Mouse (Mus musculus) stomach, embryonic 14.5 days (tissue): ENCODE data around the gene Dnm2. TPM values are rescaled to one million over a fixed set of nuclear protein-coding genes. Genes with fewer than 3 reads are reported as not detected.
A peak's percentile ranks its signal among the peaks of the same experiment; 100 is the strongest.

Source experiments
- ATAC-seq: fragments of 200-750 bp; cut with Nextera tagmentation; 2 replicates; pipeline ENCODE4 v1.8.0; 2017; ENCODE audit warnings: low read depth, moderate TSS enrichment; ENCODE audit not compliant: insufficient number of reproducible peaks, insufficient read depth, low FRiP score
- H3K27ac ChIP-seq: fragments of 300-500 bp; sonication (generic); 2 replicates; pipeline ENCODE4 v1.5.1; 2014; ENCODE audit warnings: mild to moderate bottlenecking, low read length, moderate library complexity, mixed read lengths
- H3K27me3 ChIP-seq: fragments of 300-500 bp; sonication (generic); 2 replicates; pipeline ENCODE4 v1.6.1; 2014; ENCODE audit warnings: low read length, control low read depth, mixed read lengths; ENCODE audit not compliant: control insufficient read depth, insufficient read depth
- H3K36me3 ChIP-seq: fragments of 300-500 bp; sonication (generic); 2 replicates; pipeline ENCODE4 v1.6.1; 2014; ENCODE audit warnings: mild to moderate bottlenecking, control low read depth, low read length, moderate library complexity, mixed read lengths; ENCODE audit not compliant: control insufficient read depth, insufficient read depth
- H3K4me1 ChIP-seq: fragments of 300-500 bp; sonication (generic); 2 replicates; pipeline ENCODE4 v1.6.1; 2014; ENCODE audit warnings: low read length, control low read depth, mixed read lengths; ENCODE audit not compliant: control insufficient read depth, insufficient read depth
- H3K4me2 ChIP-seq: fragments of 300-500 bp; sonication (generic); replicated peaks from 2 replicates; pipeline ENCODE4 v1.6.1; 2014; ENCODE audit warnings: low read depth, low read length, control low read depth
- H3K4me3 ChIP-seq: fragments of 300-500 bp; sonication (generic); 2 replicates; pipeline ENCODE4 v1.5.1; 2014; ENCODE audit warnings: low read depth, low read length, control low read depth
- H3K9ac ChIP-seq: fragments of 300-500 bp; sonication (generic); replicated peaks from 2 replicates; pipeline ENCODE4 v1.6.1; 2014; ENCODE audit warnings: low read depth, mild to moderate bottlenecking, control low read depth, low read length, moderate library complexity, mixed read lengths
- H3K9me3 ChIP-seq: fragments of 300-500 bp; sonication (generic); 2 replicates; pipeline ENCODE4 v1.6.1; 2016; ENCODE audit warnings: low read depth, low read length, control low read depth; ENCODE audit not compliant: control insufficient read depth
- WGBS: fragments of 180-500 bp; shearing (Covaris S2); extraction: QIAGEN DNeasy Blood & Tissue Kit; methylation state at CpG from one replicate; pipeline ENCODE4 v1.1.7; 2014; 5-methylcytosine and 5-hydroxymethylcytosine counted together
- polyA plus RNA-seq: library from polyadenylated mRNA; unstranded; fragments of >200 nt; fragmentation: Nextera tagmentation; extraction: Ambion mirVana; gene quantifications from 2 replicates; pipeline ENCODE4 v1.2.1, GENCODE M21; 2014

The Dnm2 gene
- 61.6 and 62.4 TPM in 2 replicates for polyA plus RNA-seq

GRCm38 (mm10) chr9:21424631-21425555 is at the start of gene Dnm2:
TSS of gene Dnm2 (plus strand) at chr9:21424908.
- H3K4me1 ChIP-seq = peaks cover 8% of the 10 kb centered on the region
- H3K4me2 ChIP-seq = peak within 1 kb of the TSS; percentile 77
- H3K9ac ChIP-seq = peak within 1 kb of the TSS; percentile 82
- no peaks in the 10 kb centered on the region for H3K27me3 ChIP-seq
- peak; percentile 99 for ATAC-seq
- no peaks in the 10 kb centered on the region; the same call in 1 of the 2 replicates for H3K36me3 ChIP-seq
- under 1% methylated on average over 82 of the region's 82 CpGs for WGBS
- peak within 1 kb of the TSS; percentile 81 for H3K27ac ChIP-seq
- H3K4me3 ChIP-seq = peak within 1 kb of the TSS; percentile 92
- H3K9me3 ChIP-seq = no peaks in the 10 kb centered on the region

- 73% methylated on average over 3 of the region's 3 CpGs for WGBS
- H3K27ac ChIP-seq = no peak overlapping the region
- no peak for ATAC-seq
Observed at GRCm38 (mm10) chr9:21379195-21379594, 45.5 kb upstream of the Dnm2 start.

GRCm38 (mm10) chr9:21380868-21381267 is 43.8 kb upstream of the Dnm2 start:
- Histone ChIP-seq H3K4me2 (no peak overlapping the region), H3K36me3 (peaks cover 14% of the 10 kb centered on the region; the same call in 1 of the 2 replicates), H3K9me3 (no peaks in the 10 kb centered on the region), H3K4me1 (peaks cover 7% of the 10 kb centered on the region; the same call in 1 of the 2 replicates), H3K4me3 (no peak overlapping the region), H3K9ac (no peak overlapping the region), H3K27me3 (no peaks in the 10 kb centered on the region), H3K27ac (no peak overlapping the region)
- no peak for ATAC-seq

More at GRCm38 (mm10) chr9:21379195-21379594, 45.5 kb upstream of the Dnm2 start:
- peaks cover 18% of the 10 kb centered on the region; the same call in 1 of the 2 replicates for H3K36me3 ChIP-seq
- peaks cover 7% of the 10 kb centered on the region; the same call in 1 of the 2 replicates for H3K4me1 ChIP-seq
- no peak overlapping the region for H3K4me3 ChIP-seq
- no peaks in the 10 kb centered on the region for H3K27me3 ChIP-seq
- no peak overlapping the region for H3K9ac ChIP-seq
- H3K4me2 ChIP-seq = no peak overlapping the region
- H3K9me3 ChIP-seq = no peaks in the 10 kb centered on the region

GRCm38 (mm10) chr9:21383966-21384365 is 40.7 kb upstream of the Dnm2 start:
- Histone ChIP-seq H3K9ac (no peak overlapping the region), H3K4me1 (no peaks in the 10 kb centered on the region; the same call in 1 of the 2 replicates), H3K9me3 (no peaks in the 10 kb centered on the region), H3K27ac (no peak overlapping the region), H3K27me3 (no peaks in the 10 kb centered on the region), H3K4me2 (no peak overlapping the region), H3K4me3 (no peak overlapping the region), H3K36me3 (peaks cover 24% of the 10 kb centered on the region)
- ATAC-seq = no peak

GRCm38 (mm10) chr9:21392646-21393175 is 32.0 kb upstream of the Dnm2 start:
- ATAC-seq = no peak

GRCm38 (mm10) chr9:21395692-21396091 is 29.0 kb upstream of the Dnm2 start:
- H3K9me3 ChIP-seq = no peaks in the 10 kb centered on the region
- WGBS = 88% methylated on average over 3 of the region's 3 CpGs
- H3K4me1 ChIP-seq = no peaks in the 10 kb centered on the region
- H3K36me3 ChIP-seq = peaks cover 96% of the 10 kb centered on the region
- no peak for ATAC-seq
- no peak overlapping the region for H3K9ac ChIP-seq
- no peak overlapping the region for H3K4me3 ChIP-seq
- no peak overlapping the region for H3K27ac ChIP-seq
- H3K27me3 ChIP-seq = no peaks in the 10 kb centered on the region
- H3K4me2 ChIP-seq = no peak overlapping the region

More at GRCm38 (mm10) chr9:21392646-21393175, 32.0 kb upstream of the Dnm2 start:
- no peaks in the 10 kb centered on the region for H3K4me1 ChIP-seq
- no peak overlapping the region for H3K4me2 ChIP-seq
- H3K9me3 ChIP-seq = no peaks in the 10 kb centered on the region
- peaks cover 95% of the 10 kb centered on the region for H3K36me3 ChIP-seq
- H3K4me3 ChIP-seq = no peak overlapping the region
- WGBS = 89% methylated on average over 10 of the region's 10 CpGs
- no peak overlapping the region for H3K9ac ChIP-seq
- H3K27ac ChIP-seq = no peak overlapping the region
- no peaks in the 10 kb centered on the region for H3K27me3 ChIP-seq

GRCm38 (mm10) chr9:21397170-21397569 is 27.5 kb upstream of the Dnm2 start:
- H3K9ac ChIP-seq = no peak overlapping the region
- H3K4me2 ChIP-seq = no peak overlapping the region
- H3K36me3 ChIP-seq = peaks cover 94% of the 10 kb centered on the region
- no peaks in the 10 kb centered on the region for H3K9me3 ChIP-seq
- WGBS = 89% methylated on average over 3 of the region's 3 CpGs
- H3K4me3 ChIP-seq = no peak overlapping the region
- no peak for ATAC-seq
- no peaks in the 10 kb centered on the region for H3K4me1 ChIP-seq
- no peaks in the 10 kb centered on the region for H3K27me3 ChIP-seq
- no peak overlapping the region for H3K27ac ChIP-seq

- Histone ChIP-seq H3K36me3 (peaks cover 92% of the 10 kb centered on the region), H3K4me2 (no peak overlapping the region), H3K4me3 (no peak overlapping the region), H3K27ac (no peak overlapping the region), H3K27me3 (no peaks in the 10 kb centered on the region), H3K9me3 (no peaks in the 10 kb centered on the region), H3K9ac (no peak overlapping the region), H3K4me1 (no peaks in the 10 kb centered on the region)
- no peak for ATAC-seq
- 92% methylated on average over 9 of the region's 9 CpGs for WGBS
Observed at GRCm38 (mm10) chr9:21401042-21401441, 23.7 kb upstream of the Dnm2 start.
